Mouse (Mus musculus) liver, adult (tissue): ENCODE data around the gene Krtap4-13.
"Not testable (repeated sequence)": the region's sequence is repeated elsewhere in the genome, so short reads cannot be mapped to it uniquely, and the experiment has no call there.

Experiments used
- GATA4 ChIP-seq: IDR thresholded peaks from 2 replicates; pipeline ENCODE4 v1.6.1; 2014; ENCODE audit warnings: mild to moderate bottlenecking, low read length; ENCODE audit not compliant: insufficient replicate concordance

Gene Krtap4-13

DNA sequence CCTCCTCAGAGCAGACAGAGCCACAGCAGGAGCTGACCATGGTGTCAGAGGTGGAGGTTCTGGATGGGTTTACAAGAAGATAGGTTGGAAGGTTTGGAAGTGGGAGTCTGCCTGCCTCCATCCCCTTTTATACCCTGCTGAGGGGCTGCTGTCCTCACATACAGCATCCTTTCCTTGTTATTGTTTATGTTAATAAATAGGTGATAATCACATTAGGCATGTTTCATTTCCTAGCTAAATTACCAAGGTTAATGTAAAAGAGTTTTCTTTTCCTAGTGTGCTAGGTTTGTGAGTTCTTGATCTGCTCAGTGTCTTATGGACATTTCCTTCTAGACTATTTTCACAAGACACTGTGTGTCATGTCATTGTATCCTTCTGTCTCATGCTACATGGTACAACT lies at the start of gene Krtap4-13:
Krtap4-13 (minus strand) TSS at position 101 of the 400 bp plus-strand sequence.
- not testable (repeated sequence) for TF ChIP-seq GATA4

DNA sequence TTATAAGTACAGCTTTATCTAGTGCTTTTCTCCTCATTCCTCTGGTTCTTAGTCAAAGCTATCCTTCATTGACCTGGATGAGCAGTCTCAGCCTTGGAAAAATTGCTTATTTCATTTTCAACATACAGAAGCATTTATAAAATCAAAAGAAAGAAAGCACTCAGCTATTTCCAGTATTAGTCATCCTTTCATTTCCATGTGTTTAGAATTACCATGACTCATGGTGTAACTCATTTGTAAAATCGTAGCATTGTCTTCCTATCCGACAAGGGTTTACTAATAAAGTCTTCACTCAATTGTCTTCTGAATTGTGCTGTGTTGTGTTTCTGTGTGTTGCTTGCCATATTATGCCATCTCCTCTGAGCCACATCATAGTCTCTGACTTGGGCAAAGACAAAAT lies 49.1 kb upstream of the Krtap4-13 start:
- no peak for TF ChIP-seq GATA4

DNA sequence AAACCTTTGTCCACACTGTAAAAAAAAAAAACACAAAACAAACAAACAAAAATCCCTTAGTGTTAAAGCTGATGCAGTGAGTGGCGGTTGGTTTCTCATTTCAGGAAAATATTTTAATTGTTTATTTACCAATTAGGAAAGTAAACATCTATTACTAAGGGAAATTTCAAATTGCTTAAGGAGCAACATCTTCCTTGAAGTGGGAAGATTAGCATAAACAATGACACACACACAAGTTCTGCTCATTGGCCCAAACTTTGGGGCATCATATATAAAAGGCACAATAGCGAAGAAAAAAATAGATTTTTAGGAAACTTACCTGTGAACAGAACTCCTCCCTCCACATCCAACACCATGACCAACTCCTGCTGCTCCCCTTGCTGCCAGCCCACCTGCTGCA lies 47.9 kb upstream of the Krtap4-13 start, which contains the start of gene Gm11568:
Gm11568 (plus strand) TSS at position 301 of the 400 bp plus-strand sequence.
- TF ChIP-seq GATA4: no peak

DNA sequence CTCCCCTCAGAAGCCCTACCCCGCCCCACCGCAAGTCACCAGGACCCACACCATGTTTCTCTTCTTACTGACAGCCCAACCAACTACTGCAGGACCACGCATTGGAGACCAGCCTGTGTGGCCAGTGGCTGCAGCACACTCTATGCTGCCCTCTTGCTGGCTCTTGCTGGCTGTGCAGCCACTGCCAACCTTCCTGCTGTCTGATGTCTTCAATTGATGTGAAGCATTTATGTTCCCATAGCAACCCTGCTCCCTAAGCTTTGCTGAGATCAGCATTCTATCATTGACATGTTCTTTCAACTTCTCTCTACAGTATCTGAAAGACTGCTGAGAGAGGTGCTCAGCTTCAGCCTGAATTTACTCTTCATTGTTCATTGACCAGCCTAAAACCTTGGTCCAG lies 44.4 kb upstream of the Krtap4-13 start:
- TF ChIP-seq GATA4: no peak

DNA sequence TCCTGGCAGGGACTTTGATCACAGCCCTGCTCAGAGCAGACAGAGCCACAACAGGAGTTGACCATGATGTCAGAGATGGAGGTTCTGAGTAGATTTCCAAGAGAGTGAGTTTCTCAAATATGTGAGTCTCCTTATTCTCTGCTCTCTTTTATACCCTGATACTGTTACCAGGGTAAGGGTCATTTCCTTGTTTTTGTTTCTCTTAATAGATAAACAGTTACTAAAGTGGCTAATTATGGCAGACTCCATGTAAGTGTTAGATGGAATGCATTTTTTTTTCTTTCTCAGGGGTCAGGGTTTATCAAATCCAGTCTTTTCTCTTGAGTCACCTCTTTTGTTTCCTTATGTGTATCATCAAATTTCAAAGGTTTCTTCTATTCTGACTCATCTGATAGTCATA lies 41.8 kb upstream of the Krtap4-13 start, which contains the start of gene Krtap4-16:
Krtap4-16 (minus strand) TSS at position 101 of the 400 bp plus-strand sequence.
- TF ChIP-seq GATA4: no peak

DNA sequence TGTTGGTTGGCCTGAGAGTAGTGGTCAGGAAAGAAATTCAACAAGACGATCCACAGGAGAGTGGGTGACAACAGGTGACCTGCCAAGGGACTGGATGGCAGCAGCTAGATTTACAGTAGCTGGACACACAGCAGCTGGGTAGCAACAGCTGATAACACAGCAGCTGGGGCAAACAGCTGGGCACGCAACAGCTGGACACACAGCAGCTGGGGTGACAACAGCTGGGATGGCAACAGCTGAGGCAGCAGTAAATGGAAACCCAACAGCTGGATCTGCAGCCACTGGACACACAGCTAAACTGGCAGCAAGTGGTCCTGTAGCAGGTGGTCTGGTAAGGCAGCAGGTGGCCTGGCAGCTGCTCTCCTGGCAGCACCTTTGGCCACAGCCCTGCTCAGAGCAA lies 37.1 kb upstream of the Krtap4-13 start:
- TF ChIP-seq GATA4: no peak

DNA sequence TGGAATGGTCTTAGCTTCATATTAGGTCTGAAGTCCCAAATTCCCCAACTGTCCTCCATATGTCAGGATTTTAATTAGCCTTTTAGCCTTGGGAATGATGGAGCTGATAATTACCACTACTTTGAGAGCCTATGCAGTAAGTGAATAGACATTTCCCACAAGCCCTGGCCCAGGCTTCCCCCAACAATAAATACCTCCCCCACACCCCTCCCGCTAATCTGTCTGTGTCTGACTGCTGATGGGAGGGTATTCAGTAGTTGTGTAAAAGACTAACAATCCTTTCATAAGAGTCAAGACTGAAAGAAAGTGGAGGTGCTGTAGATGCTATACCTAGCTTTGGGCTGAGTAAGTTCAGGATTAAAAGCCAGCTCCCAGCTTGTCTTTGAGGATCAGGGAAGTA lies 32.5 kb upstream of the Krtap4-13 start:
- TF ChIP-seq GATA4: no peak

DNA sequence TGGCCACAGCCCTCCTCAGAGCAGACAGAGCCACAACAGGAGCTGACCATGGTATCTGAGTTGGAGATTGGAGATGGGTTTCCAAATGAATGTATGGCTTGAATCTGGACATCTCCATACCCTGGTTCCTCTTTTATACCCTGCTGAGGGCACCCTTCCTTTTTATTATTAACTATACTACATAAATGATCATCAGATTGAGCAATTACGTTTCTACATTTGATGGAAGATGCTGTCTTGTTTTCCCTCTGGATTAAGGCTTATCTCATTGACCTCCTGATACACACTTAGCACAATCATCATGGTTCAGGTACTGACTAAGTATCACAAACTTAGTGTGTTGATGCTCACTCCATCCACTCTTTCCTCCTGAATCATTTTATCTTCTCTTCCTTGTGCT lies 28.3 kb upstream of the Krtap4-13 start, which contains the start of gene 2300003K06Rik:
2300003K06Rik (minus strand) TSS at position 101 of the 400 bp plus-strand sequence.
- TF ChIP-seq GATA4: no peak

DNA sequence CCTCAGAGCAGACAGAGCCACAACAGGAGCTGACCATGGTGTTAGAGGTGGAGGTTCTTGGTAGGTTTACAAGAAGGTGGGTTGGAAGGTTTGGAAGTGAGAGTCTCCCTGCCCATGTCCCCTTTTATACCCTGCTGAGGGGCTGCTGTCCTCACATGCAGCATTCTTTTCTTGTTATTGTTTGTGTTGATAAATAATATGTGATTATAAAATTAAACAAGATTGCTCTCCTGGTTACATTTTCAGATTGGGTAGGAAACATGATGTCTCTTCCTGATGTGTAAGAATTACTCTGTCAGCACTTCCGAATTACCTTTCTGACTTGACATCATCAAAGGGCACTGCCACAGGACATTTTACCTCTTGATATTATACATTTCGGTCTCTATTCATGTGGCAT lies 5.9 kb upstream of the Krtap4-13 start, which contains the start of gene Gm11564:
Gm11564 (minus strand) TSS at position 101 of the 400 bp plus-strand sequence.
- not testable (repeated sequence) for TF ChIP-seq GATA4

DNA sequence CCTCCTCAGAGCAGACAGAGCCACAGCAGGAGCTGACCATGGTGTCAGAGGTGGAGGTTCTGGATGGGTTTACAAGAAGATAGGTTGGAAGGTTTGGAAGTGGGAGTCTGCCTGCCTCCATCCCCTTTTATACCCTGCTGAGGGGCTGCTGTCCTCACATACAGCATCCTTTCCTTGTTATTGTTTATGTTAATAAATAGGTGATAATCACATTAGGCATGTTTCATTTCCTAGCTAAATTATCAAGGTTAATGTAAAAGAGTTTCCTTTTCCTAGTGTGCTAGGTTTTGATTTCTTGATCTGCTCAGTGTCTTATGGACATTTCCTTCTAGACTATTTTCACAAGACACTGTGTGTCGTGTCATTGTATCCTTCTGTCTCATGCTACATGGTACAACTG lies 5.3 kb downstream of the Krtap4-13 start, which contains the start of gene Gm11554:
Gm11554 (minus strand) TSS at position 101 of the 400 bp plus-strand sequence.
- TF ChIP-seq GATA4: not testable (repeated sequence)

DNA sequence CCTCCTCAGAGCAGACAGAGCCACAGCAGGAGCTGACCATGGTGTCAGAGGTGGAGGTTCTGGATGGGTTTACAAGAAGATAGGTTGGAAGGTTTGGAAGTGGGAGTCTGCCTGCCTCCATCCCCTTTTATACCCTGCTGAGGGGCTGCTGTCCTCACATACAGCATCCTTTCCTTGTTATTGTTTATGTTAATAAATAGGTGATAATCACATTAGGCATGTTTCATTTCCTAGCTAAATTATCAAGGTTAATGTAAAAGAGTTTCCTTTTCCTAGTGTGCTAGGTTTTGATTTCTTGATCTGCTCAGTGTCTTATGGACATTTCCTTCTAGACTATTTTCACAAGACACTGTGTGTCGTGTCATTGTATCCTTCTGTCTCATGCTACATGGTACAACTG lies 10.9 kb downstream of the Krtap4-13 start, which contains the start of gene Gm11569:
Gm11569 (minus strand) TSS at position 101 of the 400 bp plus-strand sequence.
- not testable (repeated sequence) for TF ChIP-seq GATA4

DNA sequence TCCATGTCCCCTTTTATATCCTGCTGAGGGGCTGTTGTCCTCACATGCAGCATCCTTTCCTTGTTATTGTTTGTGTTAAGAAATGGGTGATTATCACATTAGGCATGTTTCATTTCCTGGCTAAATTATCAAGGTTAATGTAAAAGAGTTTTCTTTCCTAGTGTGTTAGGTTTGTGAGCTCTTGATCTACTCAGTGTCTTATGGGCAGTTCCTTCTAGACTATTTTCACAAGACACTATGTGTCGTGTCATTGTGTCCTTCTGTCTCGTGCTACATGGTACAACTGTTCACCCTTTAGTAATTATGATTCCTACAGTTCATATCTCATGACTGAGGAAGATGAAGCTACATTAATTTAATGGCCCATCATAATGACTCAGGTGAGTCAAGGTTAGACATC lies 16.3 kb downstream of the Krtap4-13 start, which contains the start of gene Gm11596:
Gm11596 (minus strand) TSS at position 101 of the 400 bp plus-strand sequence.
- TF ChIP-seq GATA4: no peak

DNA sequence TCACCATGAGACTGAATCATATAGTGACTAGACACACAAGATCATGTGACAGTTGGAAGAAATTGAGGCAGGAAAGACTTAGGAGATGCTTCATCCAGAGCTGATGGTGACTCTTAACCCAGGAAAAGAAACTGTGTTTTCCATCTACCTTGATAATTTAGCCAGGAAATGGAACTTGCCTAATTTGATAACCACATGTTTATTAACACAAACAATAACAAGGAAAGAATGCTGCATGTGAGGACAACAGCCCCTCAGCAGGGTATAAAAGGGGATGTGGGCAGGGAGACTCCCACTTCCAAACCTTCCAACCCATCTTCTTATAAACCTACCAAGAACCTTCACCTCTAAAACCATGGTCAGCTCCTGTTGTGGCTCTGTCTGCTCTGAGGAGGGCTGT lies 24.8 kb downstream of the Krtap4-13 start, which contains the start of gene Krtap4-9:
Krtap4-9 (plus strand) TSS at position 301 of the 400 bp plus-strand sequence.
- TF ChIP-seq GATA4: not testable (repeated sequence)

DNA sequence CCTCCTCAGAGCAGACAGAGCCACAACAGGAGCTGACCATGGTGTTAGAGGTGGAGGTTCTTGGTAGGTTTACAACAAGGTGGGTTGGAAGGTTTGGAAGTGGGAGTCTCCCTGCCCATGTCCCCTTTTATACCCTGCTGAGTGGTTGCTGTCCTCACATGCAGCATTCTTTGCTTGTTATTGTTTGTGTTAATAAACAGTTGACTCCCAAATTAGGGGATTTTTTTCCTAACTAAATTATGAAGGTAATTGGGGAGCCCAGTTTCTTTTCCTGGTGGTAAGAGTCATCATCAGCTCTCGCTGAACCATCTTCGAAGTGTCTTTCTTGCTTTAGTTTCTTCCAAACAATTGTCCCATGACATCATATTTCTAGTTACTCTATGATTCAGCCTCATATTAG lies 29.1 kb downstream of the Krtap4-13 start, which contains the start of gene Krtap4-8:
Krtap4-8 (minus strand) TSS at position 101 of the 400 bp plus-strand sequence.
- no peak for TF ChIP-seq GATA4

DNA sequence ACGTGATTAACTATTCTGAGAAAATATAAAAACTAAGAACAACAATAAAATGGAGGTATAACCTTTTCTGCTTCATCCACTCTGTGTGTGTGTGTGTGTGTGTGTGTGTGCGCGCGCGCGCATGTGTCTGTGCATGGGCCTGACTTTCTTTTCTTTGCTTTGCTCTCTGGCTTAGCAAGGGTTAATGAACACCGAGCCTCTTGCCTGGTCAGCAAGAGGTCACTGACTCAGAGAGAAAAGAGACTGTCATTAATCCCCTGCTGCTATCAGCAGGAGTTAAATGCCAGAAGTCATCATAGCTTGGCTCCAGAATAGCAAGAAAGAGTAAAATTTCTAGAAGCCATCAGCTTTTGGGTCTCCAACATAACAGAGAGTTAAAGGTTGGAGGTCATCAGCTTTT lies 31.3 kb downstream of the Krtap4-13 start:
- no peak for TF ChIP-seq GATA4

DNA sequence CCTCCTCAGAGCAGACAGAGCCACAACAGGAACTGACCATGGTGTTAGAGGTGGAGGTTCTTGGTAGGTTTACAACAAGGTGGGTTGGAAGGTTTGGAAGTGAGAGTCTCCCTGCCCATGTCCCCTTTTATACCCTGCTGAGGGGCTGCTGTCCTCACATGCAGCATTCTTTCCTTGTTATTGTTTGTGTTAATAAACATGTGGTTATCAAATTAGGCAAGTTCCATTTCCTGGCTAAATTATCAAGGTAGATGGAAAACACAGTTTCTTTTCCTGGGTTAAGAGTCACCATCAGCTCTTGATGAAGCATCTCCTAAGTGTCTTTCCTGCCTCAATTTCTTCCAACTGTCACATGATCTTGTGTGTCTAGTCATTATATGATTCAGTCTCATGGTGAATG lies 36.9 kb downstream of the Krtap4-13 start, which contains the start of gene Gm11595:
Gm11595 (minus strand) TSS at position 101 of the 400 bp plus-strand sequence.
- not testable (repeated sequence) for TF ChIP-seq GATA4

DNA sequence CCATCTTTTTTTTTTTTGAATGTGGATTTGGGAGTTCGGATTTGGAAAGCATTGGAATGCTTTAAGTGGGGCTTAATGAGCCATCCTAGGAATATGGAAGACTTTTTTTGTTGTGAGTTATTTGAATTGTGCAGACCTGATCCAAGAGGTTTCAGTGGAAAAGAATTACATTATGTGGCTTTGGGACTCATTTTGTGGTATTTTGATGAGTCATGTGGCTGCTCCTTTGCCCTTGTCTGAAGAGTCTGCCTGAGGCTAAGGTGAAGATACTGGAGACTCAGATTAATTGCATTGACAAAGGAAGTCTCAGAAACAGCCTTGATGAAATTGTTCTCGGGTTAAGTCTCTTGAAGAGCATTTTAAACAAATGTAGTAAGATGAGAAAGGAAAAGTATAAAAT lies 41.3 kb downstream of the Krtap4-13 start:
- no peak for TF ChIP-seq GATA4
